Mouse (Mus musculus) 3T3-L1 (cell line): ENCODE measurements at regions not wholly inside any gene's neighbourhood (a gene's known extent, or its start where the extent isn't known, plus 50 kb on each side); places are given as distances from the start of the nearest gene placed in this dataset.

Source experiments
- DNase-seq: peaks from one replicate; pipeline ENCODE4 v3.0.0-alpha.2; 2015; ENCODE audit warnings: low read depth, low spot score

DNA sequence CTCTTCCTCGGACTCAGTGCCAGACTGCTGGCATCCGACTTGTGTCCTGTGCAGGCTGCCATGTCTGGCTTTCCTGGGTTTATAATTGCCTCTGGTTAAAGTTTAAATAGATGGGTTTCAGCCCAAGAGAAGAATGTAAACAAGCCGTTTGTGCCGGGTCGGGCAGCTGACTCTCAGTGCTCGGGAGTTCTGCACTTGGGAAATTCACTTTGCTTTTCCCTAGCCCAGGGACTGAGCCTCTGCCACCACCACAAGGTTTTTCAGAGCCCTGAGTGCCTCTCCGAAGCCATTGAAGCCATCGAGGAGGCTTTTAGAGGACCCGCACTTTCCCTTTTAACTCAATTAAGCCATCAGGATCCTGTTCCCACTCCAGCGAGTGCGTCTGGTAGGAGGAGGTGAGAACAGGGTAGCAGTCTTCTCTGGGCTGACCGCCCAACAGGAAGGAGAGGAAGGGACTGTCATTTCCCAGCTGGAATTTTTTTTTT is 80.8 kb upstream of the Mkln1 start:
- DNase-seq: no peak

DNA sequence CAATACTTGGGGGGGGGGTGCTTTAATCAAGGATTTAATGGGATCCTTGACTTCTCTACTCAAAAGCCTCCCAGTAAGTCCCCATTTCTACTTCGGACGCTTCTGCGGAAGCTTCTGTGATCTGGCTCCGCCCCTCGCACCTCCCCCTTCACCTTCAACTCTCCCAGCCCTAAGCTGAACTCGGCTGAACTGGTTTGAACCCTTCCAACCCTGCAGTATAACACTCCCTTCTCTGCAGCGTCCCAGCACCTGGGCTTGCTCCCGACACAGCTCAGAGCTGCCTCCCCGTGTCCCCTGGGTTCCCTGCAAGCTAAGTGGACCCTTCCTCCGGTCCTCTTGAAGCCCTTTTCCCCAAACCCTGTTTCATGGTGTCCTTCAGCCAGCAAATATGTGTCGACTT is 80.0 kb upstream of the Mkln1 start:
- no peak for DNase-seq

DNA sequence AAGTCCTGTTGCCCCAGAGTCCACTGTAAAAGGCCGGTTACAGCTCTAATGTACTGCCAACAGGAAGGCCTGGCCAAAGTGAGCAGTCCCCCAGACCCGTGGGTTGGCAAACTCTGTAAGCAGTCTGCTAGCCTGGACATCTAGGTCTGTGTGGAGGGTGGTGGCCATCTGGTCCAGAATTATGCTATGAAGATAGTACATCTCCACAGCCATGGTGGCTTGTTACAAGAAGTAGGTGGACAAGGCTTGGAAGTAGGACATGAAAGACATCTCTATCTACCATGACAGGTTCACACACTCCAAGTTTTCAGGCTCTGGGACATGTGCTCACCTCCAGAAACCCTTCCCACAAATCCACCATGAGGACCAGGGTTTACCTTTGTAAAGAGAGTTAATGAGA is 79.1 kb upstream of the Mkln1 start:
- no peak for DNase-seq

DNA sequence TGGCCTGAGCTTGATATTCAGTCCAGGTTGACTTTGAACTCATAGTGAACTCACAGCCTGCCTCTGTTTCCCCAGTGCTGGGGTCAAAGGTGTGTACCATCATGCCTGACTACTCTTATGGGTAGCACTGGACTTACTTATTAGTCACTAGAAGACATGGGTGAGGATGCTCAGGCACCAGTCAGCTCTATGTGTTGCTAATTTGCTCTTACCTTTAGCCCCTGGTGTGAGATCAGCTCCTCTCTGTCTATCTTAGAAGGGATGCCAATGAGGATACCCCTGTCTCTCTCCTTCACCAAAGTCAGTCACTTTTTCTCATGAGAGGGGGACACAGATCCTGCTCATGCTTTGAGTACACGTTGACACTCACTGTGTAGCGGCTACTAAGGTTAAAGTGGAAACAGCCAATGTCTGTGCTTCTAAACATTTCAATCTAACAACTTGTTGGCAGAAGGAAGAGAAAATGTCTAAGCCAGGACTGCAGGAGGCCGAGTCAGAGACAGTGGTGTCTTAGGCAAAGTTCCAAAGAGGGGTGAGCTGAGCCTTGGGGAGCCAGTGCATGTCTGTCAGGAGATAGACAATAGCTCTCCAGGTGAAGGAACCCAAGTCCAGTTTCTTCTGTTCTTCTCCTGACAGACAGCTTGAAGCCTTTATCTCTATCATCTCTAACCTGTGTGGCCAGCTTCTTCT is 78.2 kb upstream of the Mkln1 start:
- DNase-seq: peak; percentile 38

DNA sequence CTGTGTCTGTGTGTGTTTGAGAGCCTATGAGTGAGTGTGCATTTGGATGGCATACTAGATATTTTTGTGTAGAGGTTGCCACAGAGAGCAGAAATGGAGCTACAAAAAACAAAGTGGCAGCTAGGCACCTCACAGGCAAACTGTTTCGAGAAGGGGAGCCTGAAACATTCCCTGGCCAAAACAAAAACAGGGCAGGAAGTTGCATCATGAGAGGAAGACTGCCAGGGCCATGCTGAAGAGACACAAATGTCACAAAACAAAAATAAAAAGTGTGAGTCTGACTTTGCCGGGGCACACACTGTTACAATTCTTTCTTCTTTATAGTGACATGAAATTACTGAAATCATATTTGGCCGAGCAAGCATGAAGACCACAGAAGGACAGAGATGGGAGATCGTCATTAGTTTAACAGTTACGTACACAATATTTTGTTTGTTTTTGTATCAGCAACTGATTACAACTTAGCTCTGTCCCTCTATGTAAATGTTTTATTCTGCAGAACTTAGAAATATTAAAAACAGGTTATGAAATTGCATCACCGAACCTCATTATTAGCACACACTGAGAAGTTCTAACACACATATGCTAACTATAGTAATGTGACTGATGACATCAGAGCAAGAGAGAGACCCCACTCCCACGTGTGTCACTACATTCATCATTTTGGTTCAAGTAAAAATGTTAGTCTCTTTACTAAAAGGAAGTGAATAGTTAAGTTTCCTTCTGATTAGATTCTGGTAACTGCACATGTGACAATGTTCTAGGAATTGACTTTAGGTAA is 77.3 kb upstream of the Mkln1 start:
- peak; percentile 20 for DNase-seq

DNA sequence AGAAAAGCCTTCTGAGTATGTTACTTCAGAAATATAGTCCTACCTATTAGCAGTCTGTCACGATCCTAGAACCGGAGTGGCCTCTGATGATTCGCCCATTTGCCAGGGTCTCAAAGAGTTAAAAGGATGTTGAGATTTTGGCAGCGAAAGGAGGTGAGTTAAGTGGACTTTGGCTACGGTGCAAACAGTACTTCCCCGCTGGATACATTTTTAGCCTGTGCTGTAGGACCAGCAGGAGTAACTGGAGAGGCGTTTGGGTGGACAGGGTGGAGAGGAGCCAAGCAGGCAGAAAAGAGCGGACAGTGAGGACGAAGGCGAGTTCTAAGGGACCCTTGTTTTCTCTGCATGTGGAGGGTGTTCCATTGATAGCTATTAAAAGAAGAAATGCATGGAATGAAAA is 76.6 kb upstream of the Mkln1 start:
- no peak for DNase-seq

DNA sequence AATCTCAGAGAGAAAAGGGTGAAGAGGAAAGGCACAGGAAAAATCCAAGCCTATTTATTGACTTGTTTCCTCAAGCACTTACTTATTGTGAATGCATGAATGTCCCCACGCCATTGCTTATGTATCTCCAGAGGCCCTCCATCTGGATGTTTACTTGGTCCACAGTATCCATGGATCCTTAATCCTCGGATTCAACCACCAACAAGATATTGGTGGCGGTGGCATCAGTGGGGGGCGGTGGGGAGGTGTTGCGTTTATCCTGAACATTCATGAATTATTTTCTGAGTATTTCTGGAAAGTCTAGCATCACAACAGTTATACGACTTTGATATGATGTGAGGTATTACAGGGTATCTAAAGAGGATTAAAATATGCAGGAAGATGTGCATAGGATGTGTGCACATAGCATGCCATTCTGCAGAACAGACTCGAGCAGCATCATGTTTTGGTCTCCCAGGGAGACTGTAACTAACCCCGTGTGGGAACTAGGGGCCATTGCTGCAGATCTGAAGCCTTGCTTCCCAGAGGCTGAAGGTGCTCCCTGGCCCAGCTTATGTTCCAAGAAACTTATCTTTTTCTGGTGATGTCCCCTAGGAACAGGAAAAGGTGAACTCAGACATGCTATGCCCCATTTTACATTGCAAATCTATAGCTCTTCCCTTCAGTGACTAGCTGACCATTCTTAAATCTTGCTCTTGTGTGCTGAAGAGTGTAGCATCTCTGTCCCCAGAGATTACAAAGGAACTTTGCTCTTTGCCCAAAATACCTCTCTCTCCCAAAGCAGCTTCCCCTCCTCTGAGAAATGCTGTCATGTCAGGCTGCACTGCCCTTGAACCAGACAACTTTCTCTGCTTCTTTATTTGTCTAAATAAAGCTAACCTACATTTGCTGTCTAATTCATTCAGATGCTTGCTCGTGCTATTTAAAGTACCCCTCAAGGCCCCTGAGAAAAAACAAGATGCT is 75.0 kb upstream of the Mkln1 start:
- no peak for DNase-seq

DNA sequence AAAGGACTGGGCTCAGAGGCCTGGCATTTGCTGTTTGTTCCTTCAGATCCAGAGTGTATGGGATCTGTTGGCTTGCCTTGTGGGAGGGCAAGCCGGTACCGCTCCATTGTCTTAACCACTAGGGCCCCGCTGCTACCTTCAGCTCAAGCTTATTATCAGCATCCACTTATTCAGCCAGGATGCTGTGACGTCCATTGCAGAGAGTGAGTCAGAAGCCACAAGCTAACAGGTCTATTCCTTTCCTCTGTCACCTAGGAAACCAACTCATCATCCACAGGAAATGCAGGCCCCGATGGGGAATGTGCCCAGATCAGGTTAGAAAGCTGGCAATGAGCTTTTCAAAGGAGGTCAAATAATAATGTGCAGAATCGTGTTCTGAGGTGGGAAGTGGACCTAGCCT is 73.8 kb upstream of the Mkln1 start:
- peak; percentile 84 for DNase-seq

DNA sequence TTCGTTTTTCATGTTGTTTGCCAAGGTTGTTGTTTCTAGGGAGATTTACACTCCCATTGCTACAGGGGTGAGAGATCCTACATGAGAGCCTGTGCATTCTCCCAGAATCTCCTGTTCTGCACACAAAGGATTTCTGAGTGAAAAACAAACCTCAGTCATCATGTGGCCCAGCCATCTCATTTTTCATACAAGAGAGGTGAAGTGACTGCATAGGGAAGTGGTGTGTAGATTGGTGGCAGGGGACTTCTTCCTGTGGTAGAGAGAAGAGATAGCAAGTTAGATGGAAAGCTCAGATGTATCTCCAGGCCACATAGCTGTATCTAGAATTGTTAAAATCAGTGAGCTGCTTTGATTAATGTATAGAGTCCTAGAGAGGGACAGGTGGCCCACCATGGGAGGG is 72.9 kb upstream of the Mkln1 start:
- no peak for DNase-seq

DNA sequence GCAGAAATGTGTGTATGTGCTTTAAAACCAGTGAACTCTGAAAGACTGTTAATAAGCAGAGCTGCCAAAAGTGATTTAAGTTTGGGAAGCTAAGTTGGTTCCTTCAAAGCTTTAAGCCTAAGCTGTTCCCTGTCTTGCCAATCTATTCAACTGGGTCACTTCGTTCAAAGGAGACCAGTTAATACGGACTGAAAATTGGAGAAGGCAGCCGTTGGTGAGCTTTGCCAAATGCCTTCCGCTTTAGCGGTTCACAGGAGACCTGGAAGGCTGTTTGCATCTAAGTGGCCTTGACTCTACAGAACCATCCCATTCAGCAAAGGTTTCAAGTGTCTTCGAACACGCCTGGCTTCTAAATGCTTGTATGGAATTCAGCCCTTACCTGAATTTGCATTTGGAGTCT is 68.2 kb upstream of the Mkln1 start:
- no peak for DNase-seq

DNA sequence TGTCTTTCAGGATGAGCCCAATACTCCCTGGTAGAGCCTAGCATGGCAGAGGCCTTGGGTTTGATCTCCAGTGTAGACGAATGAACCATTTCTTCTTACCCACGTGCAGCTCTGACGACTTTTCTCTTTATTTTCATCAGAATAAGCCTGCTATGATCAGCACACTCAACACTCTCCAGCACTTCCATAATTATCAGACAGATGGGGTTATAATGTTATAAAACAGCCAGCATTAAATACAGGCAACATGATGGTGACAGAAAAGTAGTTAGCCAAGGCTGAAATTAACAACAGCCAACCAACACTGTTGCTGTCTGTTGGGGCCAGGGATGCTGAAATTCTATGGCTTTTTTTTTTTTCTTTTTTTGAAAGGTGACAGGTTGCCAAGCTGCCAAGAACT is 67.7 kb upstream of the Mkln1 start:
- no peak for DNase-seq

DNA sequence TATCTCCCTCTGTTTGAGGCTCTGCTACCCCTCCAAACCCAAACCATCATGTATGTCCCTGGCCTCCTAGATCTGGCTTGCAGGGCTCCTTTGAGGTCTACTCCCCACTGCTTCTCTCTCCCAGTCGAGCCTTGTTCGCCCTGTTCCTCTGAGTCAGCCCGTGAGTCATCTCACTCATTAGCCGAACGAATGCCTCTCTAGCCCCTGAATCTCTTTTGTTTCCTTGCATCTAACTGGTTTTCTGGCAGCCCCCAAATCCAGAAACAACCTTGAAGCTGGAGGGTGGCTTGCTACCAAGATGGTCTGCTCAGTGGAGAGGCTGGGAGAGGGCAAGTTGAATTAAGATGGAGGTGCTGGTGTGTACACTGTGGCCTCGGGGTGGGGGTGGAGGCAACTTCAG is 66.3 kb upstream of the Mkln1 start:
- DNase-seq: peak; percentile 90

DNA sequence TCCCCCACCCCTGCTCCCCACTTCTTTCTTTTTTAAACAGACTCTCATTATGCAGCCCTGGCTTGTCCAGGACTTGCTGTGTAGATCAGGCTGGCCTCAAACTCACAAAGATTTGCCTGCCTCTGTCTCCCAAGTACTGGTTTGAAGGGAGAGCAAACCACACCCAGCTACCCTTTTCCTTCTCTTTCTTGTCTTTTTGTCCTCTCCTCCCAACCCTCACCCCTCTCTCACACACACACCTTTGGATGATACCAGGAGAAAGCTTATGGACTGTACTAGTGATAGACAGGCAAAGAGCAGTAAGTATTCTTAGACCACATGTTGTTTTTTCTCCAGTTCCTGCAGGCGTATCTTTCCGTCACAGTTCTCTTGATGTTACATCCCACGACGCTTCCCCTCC is 65.8 kb upstream of the Mkln1 start:
- DNase-seq: no peak

DNA sequence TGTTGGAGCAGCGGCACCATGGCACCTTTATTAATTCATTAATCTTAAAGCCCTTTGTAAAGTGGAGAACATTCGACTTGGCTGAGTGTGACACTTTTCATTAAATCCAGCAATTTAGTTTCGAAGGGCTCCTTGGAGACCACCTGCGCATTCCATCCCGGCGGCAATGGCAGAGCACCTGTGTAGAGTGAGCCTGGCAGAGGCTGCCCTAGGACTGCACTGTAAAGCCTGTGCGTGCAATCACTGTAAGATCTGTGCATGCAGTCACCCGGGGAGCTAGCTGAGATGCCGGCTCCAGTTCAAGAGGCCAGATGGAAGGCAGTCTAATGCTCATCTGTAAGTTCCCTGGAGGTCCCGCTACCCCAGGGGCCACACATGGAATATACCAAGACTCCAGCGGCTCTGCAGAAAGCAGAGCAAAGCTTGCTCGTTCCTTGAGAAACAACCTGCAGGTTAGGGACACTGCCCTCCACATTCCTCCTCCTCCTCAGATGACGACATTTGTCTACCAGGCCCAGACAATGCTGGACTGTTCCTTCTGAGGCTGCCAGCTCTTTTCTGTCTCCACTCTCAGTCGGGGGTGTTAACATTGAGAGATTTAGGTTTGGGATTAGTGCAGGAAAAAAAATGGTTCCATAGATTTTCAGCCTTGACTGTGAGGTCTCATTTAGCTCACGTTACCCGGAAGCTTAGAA is 65.2 kb upstream of the Mkln1 start:
- DNase-seq: no peak

DNA sequence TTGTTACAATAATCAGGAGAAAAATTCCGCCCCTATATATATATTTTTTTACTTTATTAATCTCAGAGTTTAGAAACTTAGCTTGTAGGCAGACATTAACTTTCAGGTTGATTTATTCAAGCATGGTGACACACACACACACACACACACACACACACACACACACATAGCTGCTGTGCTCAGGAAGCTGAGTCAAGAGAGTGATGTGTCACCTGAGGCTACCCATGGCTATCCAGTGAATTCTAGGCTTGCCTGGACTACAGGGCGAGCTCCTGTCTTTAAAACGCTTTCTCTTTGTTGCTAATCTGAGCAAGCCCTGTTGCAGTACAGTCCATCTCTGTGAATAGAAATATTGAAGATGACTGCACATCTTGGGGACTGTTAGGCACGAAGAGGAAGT is 64.4 kb upstream of the Mkln1 start:
- DNase-seq: peak; percentile 56

DNA sequence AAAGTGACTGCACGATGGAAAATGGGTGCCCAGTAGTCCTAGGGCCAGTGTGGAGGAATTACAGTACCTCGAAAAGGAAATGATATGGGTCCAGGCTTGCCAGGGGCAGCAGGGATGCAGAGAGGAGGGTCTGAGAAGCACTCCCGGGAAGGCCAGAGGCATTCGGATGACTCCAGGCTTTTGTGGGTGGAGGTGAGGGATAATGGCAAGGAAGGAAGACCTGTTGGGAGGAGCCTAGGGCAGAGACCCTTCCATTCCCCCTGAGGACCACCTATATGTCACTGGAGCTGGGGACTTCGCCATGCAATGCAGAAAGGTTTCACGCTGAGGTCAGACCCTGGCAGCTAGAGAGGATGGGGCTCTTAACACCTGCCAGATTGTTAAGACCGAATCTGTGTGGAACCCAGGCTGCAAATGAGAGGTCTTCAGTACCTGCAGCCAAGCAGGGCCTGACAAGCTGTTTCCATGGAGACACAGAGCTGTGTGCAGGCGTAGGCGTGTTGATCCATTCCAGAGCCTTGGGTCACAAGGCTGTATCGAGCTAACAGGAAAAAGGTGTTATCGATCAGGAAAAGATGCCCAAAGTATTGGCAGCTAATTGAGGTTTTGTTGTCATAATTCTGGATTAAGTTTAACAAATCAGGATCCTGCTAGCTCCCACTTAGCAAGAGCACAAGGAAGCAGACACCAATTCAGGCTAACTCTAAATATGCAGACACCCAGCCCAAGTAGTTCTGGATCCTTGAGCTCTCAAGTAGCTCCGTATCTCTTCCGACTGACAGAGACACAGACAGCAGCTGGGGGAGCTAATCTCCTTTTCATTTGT is 59.2 kb upstream of the Mkln1 start:
- DNase-seq: peak; percentile 15

DNA sequence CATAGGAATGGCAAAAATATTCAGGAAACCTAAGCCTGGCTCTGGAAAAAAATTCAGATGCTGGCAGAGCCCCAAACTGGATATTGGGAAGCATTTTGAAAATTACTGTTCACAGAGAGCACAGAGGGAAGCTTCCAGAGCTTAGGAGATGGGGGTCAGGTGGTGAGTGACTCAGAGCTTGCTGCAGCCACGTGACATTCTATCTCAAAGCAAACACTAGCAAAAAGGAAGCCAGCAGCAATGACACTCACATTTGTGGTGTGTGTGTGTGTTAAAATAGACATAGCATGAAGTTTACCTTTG is 58.6 kb upstream of the Mkln1 start:
- peak; percentile 71 for DNase-seq

DNA sequence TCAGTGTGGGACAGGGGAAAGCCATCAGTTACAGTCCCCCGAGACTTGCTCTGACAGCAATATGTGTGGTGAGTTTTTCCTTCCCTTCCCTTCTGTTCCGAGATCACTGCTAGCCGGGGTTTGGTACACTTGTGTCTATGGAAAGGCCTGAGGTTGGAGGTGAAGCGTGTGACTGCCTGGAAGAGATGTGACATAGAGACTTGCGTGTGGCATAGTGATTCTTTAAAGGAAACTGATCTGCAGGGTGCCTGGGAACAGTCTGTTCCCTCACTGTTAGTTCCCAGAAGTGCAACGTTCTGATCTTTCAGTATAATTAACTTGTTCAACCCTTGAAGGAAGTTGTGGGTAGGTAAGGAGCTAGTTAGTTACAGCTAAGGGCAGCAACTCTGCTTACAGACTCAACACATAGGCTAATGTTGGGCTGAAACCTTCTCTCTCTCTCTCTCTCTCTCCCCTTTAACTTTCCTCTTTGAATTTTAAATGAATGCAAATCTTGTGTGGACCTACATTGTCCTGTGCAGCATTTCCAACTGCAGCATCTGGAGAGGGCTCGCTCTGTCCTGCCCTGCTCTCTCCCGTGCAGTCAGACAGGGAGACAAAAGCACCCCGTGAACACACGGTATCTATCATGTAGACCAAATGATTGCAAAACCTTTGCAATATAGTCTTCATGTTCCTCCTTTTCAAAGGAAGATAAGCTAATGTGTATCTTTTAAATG is 53.0 kb upstream of the Mkln1 start:
- DNase-seq: no peak

DNA sequence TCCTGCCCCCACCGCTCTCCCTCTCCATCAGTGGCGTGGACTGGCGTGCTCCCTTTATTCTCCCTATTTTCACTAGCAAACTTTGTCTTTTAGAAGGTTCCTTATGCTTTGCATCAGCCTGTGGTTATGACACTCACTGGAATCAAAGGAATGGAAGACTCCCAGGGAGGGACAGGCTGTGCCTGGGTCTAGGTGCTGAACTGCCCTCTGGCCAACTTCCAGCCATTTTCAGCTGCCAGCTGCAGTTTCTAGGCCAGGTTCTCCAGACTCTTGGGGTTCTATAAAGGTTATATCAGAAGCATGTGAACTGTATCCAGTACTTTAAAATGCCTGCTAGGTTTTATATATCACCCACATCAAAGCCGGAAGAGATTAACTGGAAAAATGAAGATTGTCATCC is 50.2 kb upstream of the Mkln1 start:
- peak; percentile 44 for DNase-seq
